Mouse (Mus musculus) midbrain, embryonic 14.5 days (tissue): ENCODE measurements around the gene P4ha2. TPM values are rescaled to one million over a fixed set of nuclear protein-coding genes. Genes with fewer than 3 reads are reported as not detected.
A peak's percentile ranks its signal among the peaks of the same experiment; 100 is the strongest.

Source experiments
- ATAC-seq: fragments of 200-750 bp; cut with Nextera tagmentation; 2 replicates; pipeline ENCODE4 v1.8.0; 2017; ENCODE audit warnings: moderate number of reproducible peaks, moderate library complexity; ENCODE audit not compliant: low FRiP score, low TSS enrichment
- DNase-seq: peaks from one replicate; pipeline ENCODE4 v3.0.0-alpha.2; 2015
- H3K27ac ChIP-seq: fragments of 300-500 bp; sonication (generic); replicated peaks from 2 replicates; pipeline ENCODE4 v1.5.1; 2014; ENCODE audit warnings: mild to moderate bottlenecking, low read depth, low read length, moderate library complexity
- H3K27me3 ChIP-seq: fragments of 300-500 bp; sonication (generic); 2 replicates; pipeline ENCODE4 v1.6.1; 2014; ENCODE audit warnings: low read length, control low read depth, mixed read lengths; ENCODE audit not compliant: control insufficient read depth, insufficient read depth
- H3K36me3 ChIP-seq: fragments of 300-500 bp; sonication (generic); 2 replicates; pipeline ENCODE4 v1.6.1; 2014; ENCODE audit warnings: low read length, control low read depth; ENCODE audit not compliant: control insufficient read depth, insufficient read depth
- H3K4me1 ChIP-seq: fragments of 300-500 bp; sonication (generic); 2 replicates; pipeline ENCODE4 v1.6.1; 2014; ENCODE audit warnings: mild to moderate bottlenecking, antibody characterized with exemption, low read length, control low read depth; ENCODE audit not compliant: control insufficient read depth, insufficient read depth
- H3K4me2 ChIP-seq: fragments of 300-500 bp; sonication (generic); 2 replicates; pipeline ENCODE4 v1.6.1; 2014; ENCODE audit warnings: mild to moderate bottlenecking, low read length, moderate library complexity
- H3K4me3 ChIP-seq: fragments of 300-500 bp; sonication (generic); replicated peaks from 2 replicates; pipeline ENCODE4 v1.5.1; 2014; ENCODE audit warnings: low read depth, low read length
- H3K9ac ChIP-seq: fragments of 300-500 bp; sonication (generic); replicated peaks from 2 replicates; pipeline ENCODE4 v1.6.1; 2014; ENCODE audit warnings: mild to moderate bottlenecking, low read length, moderate library complexity
- H3K9me3 ChIP-seq: fragments of 300-500 bp; sonication (generic); 2 replicates; pipeline ENCODE4 v1.6.1; 2016; ENCODE audit warnings: low read length, control low read depth, mixed read lengths; ENCODE audit not compliant: control insufficient read depth
- WGBS: fragments of 180-500 bp; shearing (Covaris S2); extraction: QIAGEN DNeasy Blood & Tissue Kit; methylation state at CpG from one replicate; pipeline ENCODE4 v1.1.7; 2014; 5-methylcytosine and 5-hydroxymethylcytosine counted together
- polyA plus RNA-seq: library from polyadenylated mRNA; unstranded; fragments of >200 nt; fragmentation: Nextera tagmentation; extraction: Ambion mirVana; gene quantifications from 2 replicates; pipeline ENCODE4 v1.2.1, GENCODE M21; 2014

P4ha2 gene
- polyA plus RNA-seq, 1 experiment from 2014 or later = 10.5 TPM

DNA sequence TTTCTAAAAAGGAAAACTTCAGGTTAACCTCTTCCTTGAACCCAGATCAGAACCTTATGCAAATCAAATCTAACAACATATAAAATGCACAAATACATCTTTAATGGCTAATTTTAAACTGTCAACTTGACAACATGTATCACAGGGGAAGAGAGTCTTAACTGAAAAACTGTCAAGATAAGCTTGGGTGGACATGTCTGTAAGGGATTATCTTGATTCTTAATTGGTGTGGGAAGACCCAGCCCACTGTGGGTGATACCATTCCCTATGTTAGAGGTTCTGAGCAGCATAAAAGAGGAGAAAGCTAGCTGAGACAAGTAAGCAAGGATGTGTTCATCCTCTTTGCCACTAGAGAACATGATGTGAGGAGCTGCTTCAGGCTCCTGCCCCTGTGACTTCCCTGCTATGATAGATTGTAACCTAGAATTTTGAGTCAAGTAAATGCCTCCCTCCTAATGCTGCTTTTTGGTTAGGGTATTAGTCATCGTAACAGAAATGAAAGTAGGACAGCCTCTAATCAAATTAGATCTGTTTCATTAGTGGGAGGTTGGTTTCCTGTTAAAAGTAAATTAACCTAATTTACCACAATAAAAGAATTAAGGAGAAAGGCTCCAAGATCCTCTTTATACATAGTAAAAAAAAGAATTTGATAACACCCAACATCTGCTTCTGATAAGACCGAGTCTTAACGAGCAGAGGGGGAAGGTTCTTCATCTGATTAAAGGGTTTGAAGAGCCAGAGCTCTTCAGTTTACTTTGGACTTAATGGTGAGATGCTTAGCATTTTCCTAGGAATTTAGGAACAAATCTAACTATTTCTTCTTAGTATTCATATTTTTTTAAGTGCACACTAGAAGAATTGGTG is 69.8 kb downstream of the P4ha2 start:
- H3K4me2 ChIP-seq = no peak overlapping the region
- H3K27ac ChIP-seq = no peak overlapping the region
- H3K27me3 ChIP-seq = no peaks in the 10 kb centered on the region
- no peak for DNase-seq
- no peaks in the 10 kb centered on the region for H3K36me3 ChIP-seq
- H3K9me3 ChIP-seq = no peaks in the 10 kb centered on the region
- H3K4me3 ChIP-seq = no peak overlapping the region
- no peak overlapping the region for H3K9ac ChIP-seq
- no peaks in the 10 kb centered on the region for H3K4me1 ChIP-seq
- no peak for ATAC-seq
- 85% methylated on average over 3 of the region's 3 CpGs for WGBS

DNA sequence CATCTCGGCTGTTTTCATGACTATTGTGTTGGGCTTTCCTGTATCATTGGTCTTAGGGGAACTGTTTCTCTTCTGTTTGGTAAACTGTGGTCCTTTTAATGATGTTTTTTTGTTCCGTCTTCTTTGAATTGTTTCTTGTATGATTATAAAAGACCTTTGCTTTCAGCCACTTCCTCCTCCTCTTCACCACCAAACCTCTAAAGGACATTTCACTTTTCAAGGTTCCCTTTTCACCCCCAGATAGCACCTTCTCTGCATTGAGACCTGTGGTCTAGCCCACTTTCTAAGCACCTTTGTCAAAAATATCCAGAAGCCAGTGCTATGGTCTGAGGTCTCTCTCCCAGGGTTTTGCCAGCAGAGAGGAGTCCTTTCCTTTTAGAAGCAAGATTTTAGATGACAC is 71.3 kb downstream of the P4ha2 start:
- H3K27me3 ChIP-seq = no peaks in the 10 kb centered on the region
- H3K36me3 ChIP-seq = no peaks in the 10 kb centered on the region
- no peaks in the 10 kb centered on the region for H3K9me3 ChIP-seq
- no peak overlapping the region for H3K27ac ChIP-seq
- H3K9ac ChIP-seq = no peak overlapping the region
- no peak overlapping the region for H3K4me2 ChIP-seq
- H3K4me3 ChIP-seq = no peak overlapping the region
- WGBS = 90% methylated on average over 2 of the region's 2 CpGs
- no peak for DNase-seq
- no peak for ATAC-seq
- no peaks in the 10 kb centered on the region for H3K4me1 ChIP-seq

DNA sequence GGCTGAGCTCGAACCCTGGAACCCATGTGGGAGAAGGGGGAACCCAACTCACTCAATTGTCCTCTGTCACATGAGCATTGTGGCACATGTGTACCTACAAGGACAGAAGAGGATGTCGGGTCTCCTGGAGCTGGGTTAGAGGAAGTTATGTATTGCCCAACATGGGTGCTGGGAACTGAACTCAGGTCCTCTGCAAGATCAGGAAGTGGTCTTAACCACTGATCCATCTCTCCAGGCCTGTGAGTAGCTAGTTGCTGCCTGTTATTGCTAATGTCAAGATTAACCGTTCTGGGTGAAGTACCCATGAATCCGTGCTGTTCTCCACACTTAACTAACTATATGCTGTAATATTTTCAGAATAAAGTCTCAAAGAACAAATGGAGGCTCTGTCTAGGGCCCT is 74.3 kb downstream of the P4ha2 start:
- no peak for DNase-seq
- H3K4me3 ChIP-seq = no peak overlapping the region
- H3K36me3 ChIP-seq = no peaks in the 10 kb centered on the region
- no peak overlapping the region for H3K9ac ChIP-seq
- no peaks in the 10 kb centered on the region for H3K9me3 ChIP-seq
- WGBS = 94% methylated on average over 4 of the region's 4 CpGs
- no peak for ATAC-seq
- no peak overlapping the region for H3K27ac ChIP-seq
- H3K4me2 ChIP-seq = no peak overlapping the region
- H3K27me3 ChIP-seq = no peaks in the 10 kb centered on the region
- no peaks in the 10 kb centered on the region for H3K4me1 ChIP-seq

DNA sequence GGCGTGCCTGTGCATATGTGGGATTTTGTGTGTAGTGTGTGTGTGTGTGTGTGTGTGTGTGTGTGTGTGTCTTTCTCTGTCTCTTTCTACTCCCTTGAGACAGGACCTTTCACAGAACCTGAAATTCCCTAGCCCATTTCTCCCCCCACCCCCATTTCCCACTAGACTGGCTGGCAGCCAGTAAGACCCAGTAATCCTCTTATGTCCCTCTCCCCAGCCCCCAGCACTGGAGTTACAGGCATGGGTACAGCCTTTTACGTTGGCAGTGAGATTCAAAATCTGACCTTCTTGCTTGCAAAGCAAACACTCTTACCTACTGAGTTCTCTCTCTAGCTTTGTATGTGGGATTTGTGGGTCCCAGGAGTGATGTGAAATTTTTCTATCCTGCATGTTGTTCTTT is 75.0 kb downstream of the P4ha2 start:
- Histone ChIP-seq H3K27ac (no peak overlapping the region), H3K36me3 (no peaks in the 10 kb centered on the region), H3K27me3 (no peaks in the 10 kb centered on the region), H3K4me3 (no peak overlapping the region), H3K9ac (no peak overlapping the region), H3K4me1 (no peaks in the 10 kb centered on the region), H3K4me2 (no peak overlapping the region), H3K9me3 (no peaks in the 10 kb centered on the region)
- DNase-seq (peak; percentile 58), ATAC-seq (no peak)
- 53% methylated on average over 2 of the region's 2 CpGs for WGBS

Other genes with a start within 250 kb of the P4ha2 start
- 0.26 and 0.57 TPM in 2 replicates for gene Gm12216, start 240.8 kb upstream of the P4ha2 start, polyA plus RNA-seq
- 8.6 and 8.8 TPM in 2 replicates for gene Slc22a5, start 208.4 kb upstream of the P4ha2 start, polyA plus RNA-seq
- 2.3 and 2.4 TPM in 2 replicates for gene Slc22a21, start 119.8 kb upstream of the P4ha2 start, polyA plus RNA-seq
- gene Slc22a4, start 72.0 kb upstream of the P4ha2 start, polyA plus RNA-seq = 2.5 TPM in 2 replicates
- 21.4 and 25.0 TPM in 2 replicates for gene Pdlim4, start 31.1 kb upstream of the P4ha2 start, polyA plus RNA-seq
- gene Csf2, start 149.6 kb downstream of the P4ha2 start, polyA plus RNA-seq = not detected in 2 replicates
- gene Il3, start 167.2 kb downstream of the P4ha2 start, polyA plus RNA-seq = not detected in 2 replicates
- 38.4 and 40.9 TPM in 2 replicates for gene Acsl6, start 203.7 kb downstream of the P4ha2 start, polyA plus RNA-seq